Mouse (Mus musculus) C2C12 (cell line): ENCODE data around the gene Plekha5.

Experiments
- CEBPB ChIP-seq: IDR thresholded peaks from one replicate; pipeline ENCODE4 v1.6.1; 2011; ENCODE audit warnings: low read depth, mild to moderate bottlenecking, control low read depth, moderate library complexity
- CTCF ChIP-seq: IDR thresholded peaks from one replicate; pipeline ENCODE4 v1.5.1; 2011; ENCODE audit not compliant: control insufficient read depth, insufficient read depth, insufficient read length
- FOSL1 ChIP-seq: IDR thresholded peaks from one replicate; pipeline ENCODE4 v1.8.0; 2011; ENCODE audit warnings: mild to moderate bottlenecking, low read length; ENCODE audit not compliant: poor library complexity, insufficient read depth, severe bottlenecking
- MAX ChIP-seq: IDR thresholded peaks from one replicate; pipeline ENCODE4 v1.6.1; 2011; ENCODE audit warnings: mild to moderate bottlenecking, control low read depth
- MYOD1 ChIP-seq: IDR thresholded peaks from one replicate; pipeline ENCODE4 v1.6.1; 2011; ENCODE audit warnings: low read depth; ENCODE audit not compliant: control insufficient read depth, insufficient read length
- USF1 ChIP-seq: IDR thresholded peaks from one replicate; pipeline ENCODE4 v1.6.1; 2011; ENCODE audit warnings: low read depth, mild to moderate bottlenecking, control low read depth, moderate library complexity

DNA sequence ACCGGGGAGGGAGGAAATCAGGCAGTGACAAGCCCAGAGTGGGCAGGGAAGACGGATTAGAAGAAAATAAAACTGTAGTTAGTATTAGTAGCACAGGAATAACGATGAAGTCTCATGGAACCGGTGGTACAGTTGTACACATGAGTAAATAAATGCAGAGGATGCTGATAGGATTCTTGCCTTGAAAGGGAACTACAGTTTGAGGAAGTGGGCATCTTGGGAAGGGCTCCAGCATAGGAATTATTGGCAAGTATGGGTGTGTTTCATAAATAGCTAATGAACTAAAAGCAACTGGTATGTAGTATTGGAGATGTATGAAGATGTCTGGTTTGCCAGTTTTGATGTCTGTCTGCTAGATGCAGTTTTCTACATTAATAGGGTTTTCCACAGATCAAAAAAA, 99.7 kb downstream of the Plekha5 start:
- TF ChIP-seq CEBPB (no peak), MYOD1 (no peak), MAX (no peak), FOSL1 (no peak), CTCF (no peak), USF1 (no peak)
